ENCODE assay signal across 16 mouse cellular contexts in the genomic region with DNA sequence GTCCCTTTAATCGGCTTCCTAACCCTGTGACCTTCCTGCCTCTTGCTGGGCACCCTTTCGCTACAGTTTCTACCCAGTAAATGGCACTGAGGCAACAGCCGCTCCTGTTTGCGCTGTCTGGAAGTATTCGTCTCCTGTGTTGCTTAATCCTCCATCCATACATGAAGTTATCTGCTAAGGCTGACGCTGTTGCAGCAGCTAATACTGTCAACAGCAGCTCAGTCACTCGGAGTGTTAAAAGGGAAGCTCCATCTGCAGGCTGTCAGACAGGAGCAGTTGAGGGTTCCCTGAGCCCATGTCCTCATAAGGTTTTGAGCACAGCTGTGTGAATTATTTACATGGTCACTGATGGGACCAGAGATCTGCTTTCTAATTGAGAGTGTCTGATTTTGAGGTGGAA.
"Had no signal": no experiment of that assay in that cellular context is flagged by ENCODE, and none has a peak within 500 bp of the region (broad histone marks: within the 10 kb centered on the region; RNA-seq: fewer than 3 reads in every experiment).

No protein-coding gene starts in this region.

- H3K9ac ChIP-seq: limb, embryonic 12.5 days; liver, embryonic 13.5 days; liver, postnatal 0 days; neural tube, embryonic 15.5 days had no signal

- DNase-seq: kidney, adult 18-20 months; kidney, postnatal 10 days; kidney, postnatal 4 days; liver; liver, embryonic 13.5 days; liver, postnatal 0 days; lung, postnatal 36 days; right cerebral cortex, postnatal 4 days; spleen, adult 18-20 months; thymus, adult 18-20 months; thymus, postnatal 14 days had no signal

- H3K27ac ChIP-seq: layer of hippocampus, adult 2 months; limb, embryonic 12.5 days; liver, embryonic 13.5 days; neural tube, embryonic 15.5 days had no signal

- H3K27me3 ChIP-seq: limb, embryonic 12.5 days; liver, embryonic 13.5 days; neural tube, embryonic 15.5 days had no signal

- ATAC-seq: liver, postnatal 0 days; lung, postnatal 0 days had no signal

- H3K9me3 ChIP-seq: limb, embryonic 12.5 days; liver, embryonic 13.5 days; neural tube, embryonic 15.5 days had no signal

- H3K4me1 ChIP-seq: limb, embryonic 12.5 days; liver, embryonic 13.5 days; neural tube, embryonic 15.5 days had no signal

- H3K4me2 ChIP-seq: limb, embryonic 12.5 days; liver, embryonic 13.5 days; neural tube, embryonic 15.5 days had no signal

- H3K36me3 ChIP-seq: limb, embryonic 12.5 days; liver, embryonic 13.5 days; neural tube, embryonic 15.5 days had no signal

- H3K4me3 ChIP-seq: layer of hippocampus, adult 2 months; limb, embryonic 12.5 days; liver, embryonic 13.5 days; myocyte; neural tube, embryonic 15.5 days had no signal
